Mouse (Mus musculus): ENCODE data around the gene Btbd2. TPM values are rescaled to one million over a fixed set of nuclear protein-coding genes. Genes with fewer than 3 reads are reported as not detected.

Gene Btbd2
- polyA plus RNA-seq, 1 experiment = not detected

DNA sequence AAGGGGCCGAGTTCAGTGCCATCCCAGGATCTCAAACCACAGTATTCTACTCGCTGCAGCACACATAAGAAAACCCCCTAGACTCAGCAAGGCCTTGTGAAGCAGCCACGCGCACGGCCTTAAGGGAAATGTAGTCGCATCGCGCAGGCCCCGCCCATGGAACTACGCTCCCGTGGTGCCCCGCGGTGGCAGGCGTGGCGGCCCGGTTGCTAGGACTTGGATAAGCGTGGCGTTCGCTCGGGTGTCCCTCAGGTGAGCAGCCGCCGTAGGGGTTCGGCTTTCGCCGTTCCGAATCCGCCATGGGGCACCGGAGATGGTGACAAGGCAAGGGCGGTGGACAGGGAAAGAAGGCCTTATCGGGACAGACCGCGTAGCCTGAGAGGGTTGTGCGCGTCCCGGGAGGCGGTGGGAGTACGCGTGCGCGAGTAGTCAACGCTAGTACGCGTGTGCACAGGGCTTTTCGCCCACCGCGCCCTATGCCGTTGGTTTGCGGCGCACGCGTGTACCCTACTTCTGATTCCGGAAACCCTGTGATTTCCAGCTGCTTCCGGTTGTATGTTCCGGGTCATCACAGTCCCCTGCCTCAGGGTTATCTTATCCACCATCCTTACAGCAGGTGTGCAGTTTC, 54.1 kb downstream of the Btbd2 start, which contains the start of the genes Scamp4 and Adat3:
Gene Scamp4, plus strand, starts transcription at position 175 of the 628 bp plus-strand sequence.
Gene Adat3, plus strand, starts transcription at position 183 of the 628 bp plus-strand sequence.
- TF ChIP-seq POLR2A (IDR thresholded peaks at IDR 0.05; ENCODE audit: insufficient read depth, low read depth, low read length) (peak; percentile 70), CTCF (IDR thresholded peaks at IDR 0.05; ENCODE audit: insufficient read depth, low read depth, low read length) (no peak)
- Histone ChIP-seq H3K4me1 (ENCODE audit: control insufficient read depth, insufficient read depth, low read length) (peaks cover 17% of the 10 kb centered on the region), H3K4me3 (ENCODE audit: insufficient read depth, low read depth, low read length) (peak within 1 kb of the TSS; percentile 85), H3K27ac (ENCODE audit: insufficient read depth, low read depth, low read length) (peak within 1 kb of the TSS; percentile 88)
- under 1% methylated on average over 54 of the region's 54 CpGs for WGBS

DNA sequence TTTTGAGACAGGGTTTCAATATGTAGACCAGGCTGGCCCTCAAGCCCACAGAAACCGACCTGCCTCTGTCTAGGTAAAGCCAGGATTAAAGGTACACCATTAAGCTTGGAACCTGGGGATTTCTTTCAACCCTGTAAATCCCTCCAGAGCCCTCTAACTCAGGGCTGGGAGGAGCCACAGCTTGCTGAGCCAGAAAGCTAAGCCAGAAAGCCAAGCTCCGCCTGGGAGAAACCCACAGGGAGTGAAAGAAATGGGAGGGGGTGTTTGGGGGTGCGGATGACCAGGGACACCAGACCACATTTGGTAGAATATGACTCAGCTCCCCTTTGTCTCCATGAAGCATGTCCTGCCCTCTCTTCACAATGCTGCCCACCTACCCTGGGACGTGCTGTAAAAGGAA, 60.6 kb downstream of the Btbd2 start:
- H3K4me3 ChIP-seq (ENCODE audit: insufficient read depth, low read depth, low read length) = no peak overlapping the region
- TF ChIP-seq CTCF (IDR thresholded peaks at IDR 0.05; ENCODE audit: insufficient read depth, low read depth, low read length) = no peak
- 42% methylated on average over 4 of the region's 4 CpGs for WGBS
- H3K4me1 ChIP-seq (ENCODE audit: control insufficient read depth, insufficient read depth, low read length) = no peaks in the 10 kb centered on the region
- no peak overlapping the region for H3K27ac ChIP-seq (ENCODE audit: insufficient read depth, low read depth, low read length)

Other genes with a start within 250 kb of the Btbd2 start
- gene Tcf3, start 223.4 kb downstream of the Btbd2 start, polyA plus RNA-seq (2012; ENCODE audit: insufficient read depth, insufficient read length, low replicate concordance, missing spikeins) = not detected in 2 replicates
- not detected in 2 replicates for gene Onecut3, start 162.2 kb downstream of the Btbd2 start, polyA plus RNA-seq (2012; ENCODE audit: insufficient read depth, insufficient read length, low replicate concordance, missing spikeins)
- not detected in 2 replicates for gene Atp8b3, start 117.9 kb downstream of the Btbd2 start, polyA plus RNA-seq (2012; ENCODE audit: insufficient read depth, insufficient read length, low replicate concordance, missing spikeins)
- not detected in 2 replicates for gene Rexo1, start 95.5 kb downstream of the Btbd2 start, polyA plus RNA-seq (2012; ENCODE audit: insufficient read depth, insufficient read length, low replicate concordance, missing spikeins)
- gene Klf16, start 79.8 kb downstream of the Btbd2 start, polyA plus RNA-seq (2012; ENCODE audit: insufficient read depth, insufficient read length, low replicate concordance, missing spikeins) = not detected in 2 replicates
- gene Abhd17a, start 66.7 kb downstream of the Btbd2 start, polyA plus RNA-seq (2012; ENCODE audit: insufficient read depth, insufficient read length, low replicate concordance, missing spikeins) = not detected in 2 replicates
- not detected in 2 replicates for gene Scamp4, start 54.2 kb downstream of the Btbd2 start, polyA plus RNA-seq (2012; ENCODE audit: insufficient read depth, insufficient read length, low replicate concordance, missing spikeins)
- gene Adat3, start 54.2 kb downstream of the Btbd2 start, polyA plus RNA-seq (2012; ENCODE audit: insufficient read depth, insufficient read length, low replicate concordance, missing spikeins) = not detected in 2 replicates
- gene Gm49322, start 51.0 kb downstream of the Btbd2 start, polyA plus RNA-seq (2012; ENCODE audit: insufficient read depth, insufficient read length, low replicate concordance, missing spikeins) = not detected in 2 replicates
- 431 TPM in 1 of 2 replicates, not detected in the other for gene Csnk1g2, start 34.2 kb downstream of the Btbd2 start, polyA plus RNA-seq (2012; ENCODE audit: insufficient read depth, insufficient read length, low replicate concordance, missing spikeins)
- not detected in 2 replicates for gene Mknk2, start 21.0 kb upstream of the Btbd2 start, polyA plus RNA-seq (2012; ENCODE audit: insufficient read depth, insufficient read length, low replicate concordance, missing spikeins)
- not detected in 2 replicates for gene Mob3a, start 44.9 kb upstream of the Btbd2 start, polyA plus RNA-seq (2012; ENCODE audit: insufficient read depth, insufficient read length, low replicate concordance, missing spikeins)
- gene Izumo4, start 45.1 kb upstream of the Btbd2 start, polyA plus RNA-seq (2012; ENCODE audit: insufficient read depth, insufficient read length, low replicate concordance, missing spikeins) = not detected in 2 replicates
- gene Ap3d1, start 85.2 kb upstream of the Btbd2 start, polyA plus RNA-seq (2012; ENCODE audit: insufficient read depth, insufficient read length, low replicate concordance, missing spikeins) = 105 TPM in 1 of 2 replicates, not detected in the other
- gene Dot1l, start 98.1 kb upstream of the Btbd2 start, polyA plus RNA-seq (2012; ENCODE audit: insufficient read depth, insufficient read length, low replicate concordance, missing spikeins) = 106 and 235 TPM in 2 replicates
- not detected in 2 replicates for gene Sf3a2, start 141.1 kb upstream of the Btbd2 start, polyA plus RNA-seq (2012; ENCODE audit: insufficient read depth, insufficient read length, low replicate concordance, missing spikeins)
- not detected in 2 replicates for gene Plekhj1, start 141.6 kb upstream of the Btbd2 start, polyA plus RNA-seq (2012; ENCODE audit: insufficient read depth, insufficient read length, low replicate concordance, missing spikeins)
- gene Amh, start 148.2 kb upstream of the Btbd2 start, polyA plus RNA-seq (2012; ENCODE audit: insufficient read depth, insufficient read length, low replicate concordance, missing spikeins) = not detected in 2 replicates
- not detected in 2 replicates for gene Jsrp1, start 156.4 kb upstream of the Btbd2 start, polyA plus RNA-seq (2012; ENCODE audit: insufficient read depth, insufficient read length, low replicate concordance, missing spikeins)
- 801 TPM in 1 of 2 replicates, not detected in the other for gene Oaz1, start 169.6 kb upstream of the Btbd2 start, polyA plus RNA-seq (2012; ENCODE audit: insufficient read depth, insufficient read length, low replicate concordance, missing spikeins)
- gene Lingo3, start 187.0 kb upstream of the Btbd2 start, polyA plus RNA-seq (2012; ENCODE audit: insufficient read depth, insufficient read length, low replicate concordance, missing spikeins) = not detected in 2 replicates
- not detected in 2 replicates for gene Lsm7, start 198.1 kb upstream of the Btbd2 start, polyA plus RNA-seq (2012; ENCODE audit: insufficient read depth, insufficient read length, low replicate concordance, missing spikeins)
- gene Sppl2b, start 198.2 kb upstream of the Btbd2 start, polyA plus RNA-seq (2012; ENCODE audit: insufficient read depth, insufficient read length, low replicate concordance, missing spikeins) = not detected in 2 replicates
- gene Tmprss9, start 214.8 kb upstream of the Btbd2 start, polyA plus RNA-seq (2012; ENCODE audit: insufficient read depth, insufficient read length, low replicate concordance, missing spikeins) = not detected in 2 replicates
- not detected in 2 replicates for gene Timm13, start 243.9 kb upstream of the Btbd2 start, polyA plus RNA-seq (2012; ENCODE audit: insufficient read depth, insufficient read length, low replicate concordance, missing spikeins)

All from olfactory bulb, adult 2 months (tissue).